Mouse (Mus musculus) midbrain, embryonic 16.5 days (tissue): ENCODE measurements around the gene Rab13. TPM values are rescaled to one million over a fixed set of nuclear protein-coding genes. Genes with fewer than 3 reads are reported as not detected.
A peak's percentile ranks its signal among the peaks of the same experiment; 100 is the strongest.

Experiments
- ATAC-seq: fragments of 200-750 bp; cut with Nextera tagmentation; 2 replicates; pipeline ENCODE4 v1.8.0; 2017; ENCODE audit warnings: moderate TSS enrichment
- H3K27ac ChIP-seq: fragments of 300-500 bp; sonication (generic); 2 replicates; pipeline ENCODE4 v1.5.1; 2014; ENCODE audit warnings: mild to moderate bottlenecking, low read length, mixed read lengths
- H3K27me3 ChIP-seq: fragments of 300-500 bp; sonication (generic); 2 replicates; pipeline ENCODE4 v1.6.1; 2014; ENCODE audit warnings: low read depth, low read length, mixed read lengths; ENCODE audit not compliant: control insufficient read depth, insufficient read depth
- H3K36me3 ChIP-seq: fragments of 300-500 bp; sonication (generic); 2 replicates; pipeline ENCODE4 v1.6.1; 2014; ENCODE audit warnings: mild to moderate bottlenecking, low read length, moderate library complexity, mixed read lengths; ENCODE audit not compliant: control insufficient read depth, insufficient read depth
- H3K4me1 ChIP-seq: fragments of 300-500 bp; sonication (generic); 2 replicates; pipeline ENCODE4 v1.6.1; 2014; ENCODE audit warnings: mild to moderate bottlenecking, low read length, mixed read lengths; ENCODE audit not compliant: control insufficient read depth, insufficient read depth
- H3K4me2 ChIP-seq: fragments of 300-500 bp; sonication (generic); 2 replicates; pipeline ENCODE4 v1.6.1; 2014; ENCODE audit warnings: mild to moderate bottlenecking, low read length, mixed read lengths
- H3K4me3 ChIP-seq: fragments of 300-500 bp; sonication (generic); 2 replicates; pipeline ENCODE4 v1.5.1; 2014; ENCODE audit warnings: low read depth, mild to moderate bottlenecking, low read length, moderate library complexity, mixed read lengths
- H3K9ac ChIP-seq: fragments of 300-500 bp; sonication (generic); 2 replicates; pipeline ENCODE4 v1.6.1; 2014; ENCODE audit warnings: low read depth, low read length, mixed read lengths
- H3K9me3 ChIP-seq: fragments of 300-500 bp; sonication (generic); replicated peaks from 2 replicates; pipeline ENCODE4 v1.6.1; 2014; ENCODE audit warnings: mild to moderate bottlenecking, low read length, mixed read lengths; ENCODE audit not compliant: control insufficient read depth, poor library complexity, severe bottlenecking
- WGBS: fragments of 180-500 bp; shearing (Covaris S2); extraction: QIAGEN DNeasy Blood & Tissue Kit; methylation state at CpG from one replicate; pipeline ENCODE4 v1.1.7; 2014; 5-methylcytosine and 5-hydroxymethylcytosine counted together
- polyA plus RNA-seq: library from polyadenylated mRNA; unstranded; fragments of >200 nt; fragmentation: Nextera tagmentation; extraction: Ambion mirVana; gene quantifications from 2 replicates; pipeline ENCODE4 v1.2.1, GENCODE M21; 2015

Gene Rab13
- polyA plus RNA-seq, 1 experiment from 2014 or later: 19.6 TPM

GRCm38 (mm10) chr3:90263121-90263771 is 49.8 kb downstream of the Rab13 start:
- Histone ChIP-seq H3K36me3 (peaks cover 48% of the 10 kb centered on the region), H3K4me2 (no peak overlapping the region), H3K27me3 (no peaks in the 10 kb centered on the region), H3K27ac (no peak overlapping the region), H3K4me3 (no peak overlapping the region), H3K4me1 (peaks cover 10% of the 10 kb centered on the region), H3K9ac (no peak overlapping the region), H3K9me3 (no peaks in the 10 kb centered on the region)
- ATAC-seq: no peak
- WGBS: 88% methylated on average over 5 of the region's 5 CpGs

GRCm38 (mm10) chr3:90264687-90265033 is 51.2 kb downstream of the Rab13 start:
- H3K4me3 ChIP-seq: peak overlapping the region; percentile 88
- no peaks in the 10 kb centered on the region for H3K27me3 ChIP-seq
- no peak for ATAC-seq
- H3K9ac ChIP-seq: no peak overlapping the region
- WGBS: 38% methylated on average over 10 of the region's 10 CpGs
- peak overlapping the region; percentile 80; the same call in 1 of the 2 replicates for H3K4me2 ChIP-seq
- peak overlapping the region; percentile 96; the same call in 1 of the 2 replicates for H3K27ac ChIP-seq
- H3K36me3 ChIP-seq: peaks cover 37% of the 10 kb centered on the region
- peaks cover 10% of the 10 kb centered on the region for H3K4me1 ChIP-seq
- H3K9me3 ChIP-seq: no peaks in the 10 kb centered on the region

- H3K4me2 ChIP-seq: peak within 1 kb of the TSS; percentile 80
- ATAC-seq: peak; percentile 88
- no peaks in the 10 kb centered on the region for H3K9me3 ChIP-seq
- no peaks in the 10 kb centered on the region for H3K27me3 ChIP-seq
- H3K4me1 ChIP-seq: peaks cover 10% of the 10 kb centered on the region
- WGBS: 0% methylated on average over 49 of the region's 87 CpGs
- H3K36me3 ChIP-seq: peaks cover 30% of the 10 kb centered on the region
- H3K4me3 ChIP-seq: peak within 1 kb of the TSS; percentile 88
- H3K9ac ChIP-seq: peak within 1 kb of the TSS; percentile 89
- peak within 1 kb of the TSS; percentile 96 for H3K27ac ChIP-seq
These were observed 51.8 kb downstream of the Rab13 start, which contains the start of gene Dennd4b for GRCm38 (mm10) chr3:90265034-90265931. Gene Dennd4b, plus strand, starts transcription at chr3:90265185.

- peak; percentile 52; the same call in 1 of the 2 replicates for ATAC-seq
- H3K9me3 ChIP-seq: no peaks in the 10 kb centered on the region
- H3K9ac ChIP-seq: peak overlapping the region; percentile 89
- H3K4me3 ChIP-seq: peak overlapping the region; percentile 88
- H3K27ac ChIP-seq: peak overlapping the region; percentile 96
- peak overlapping the region; percentile 80 for H3K4me2 ChIP-seq
- 22% methylated on average over 15 of the region's 16 CpGs for WGBS
- H3K27me3 ChIP-seq: no peaks in the 10 kb centered on the region
- H3K36me3 ChIP-seq: peaks cover 25% of the 10 kb centered on the region
- H3K4me1 ChIP-seq: peaks cover 10% of the 10 kb centered on the region
These were observed 52.6 kb downstream of the Rab13 start for GRCm38 (mm10) chr3:90265932-90266741.

DNA sequence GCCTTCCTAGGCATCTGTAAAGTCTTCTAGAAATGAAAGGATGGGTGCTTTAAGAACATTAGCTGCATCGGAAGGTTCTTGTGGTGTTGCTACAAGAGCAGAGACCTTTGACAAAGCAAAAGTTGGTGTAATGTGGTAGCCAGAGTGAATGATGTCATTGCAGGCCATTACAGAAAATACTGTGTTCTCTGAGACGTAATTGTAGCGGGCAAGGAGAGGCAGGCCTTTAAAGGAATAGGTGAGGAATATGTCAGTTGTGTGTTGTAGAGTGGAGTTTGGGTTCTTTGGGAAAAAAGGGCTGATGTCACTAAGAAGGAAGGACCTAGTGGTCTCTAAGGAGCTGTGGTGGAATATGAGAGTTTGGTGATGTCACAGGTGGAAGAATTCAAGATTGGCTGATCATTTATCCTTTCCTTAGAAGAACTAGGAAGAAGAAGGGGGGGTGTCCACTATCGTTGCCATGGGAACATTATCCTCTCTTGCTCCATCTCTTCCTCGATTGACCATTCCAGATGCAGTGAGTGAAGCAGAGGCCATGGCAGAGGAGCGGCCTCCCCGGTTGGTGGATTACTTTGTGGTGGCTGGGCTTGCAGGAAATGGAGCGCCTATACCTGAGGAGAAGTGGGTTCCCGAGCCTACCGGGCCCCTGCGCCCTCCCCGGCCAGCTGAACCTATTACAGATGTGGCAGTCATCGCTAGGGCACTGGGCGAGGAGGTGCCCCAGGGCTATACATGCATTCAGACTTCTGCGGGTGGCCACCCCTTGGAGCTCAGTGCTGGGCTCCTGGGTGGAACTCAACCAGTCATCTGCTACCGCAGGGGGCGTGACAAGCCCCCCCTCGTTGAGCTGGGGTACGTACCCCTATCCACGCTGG is 53.6 kb downstream of the Rab13 start:
- 91% methylated on average over 20 of the region's 20 CpGs for WGBS

GRCm38 (mm10) chr3:90268190-90268589 is 54.7 kb downstream of the Rab13 start:
- H3K9ac ChIP-seq: no peak overlapping the region
- peaks cover 10% of the 10 kb centered on the region for H3K4me1 ChIP-seq
- no peak overlapping the region for H3K4me2 ChIP-seq
- no peak overlapping the region for H3K4me3 ChIP-seq
- no peaks in the 10 kb centered on the region for H3K9me3 ChIP-seq
- peaks cover 13% of the 10 kb centered on the region for H3K36me3 ChIP-seq
- H3K27ac ChIP-seq: no peak overlapping the region
- WGBS: 97% methylated on average over 11 of the region's 11 CpGs
- ATAC-seq: no peak
- no peaks in the 10 kb centered on the region for H3K27me3 ChIP-seq

More for the DNA sequence above, 53.6 kb downstream of the Rab13 start:
- Histone ChIP-seq H3K9ac (no peak overlapping the region), H3K9me3 (no peaks in the 10 kb centered on the region), H3K27ac (no peak overlapping the region), H3K36me3 (peaks cover 16% of the 10 kb centered on the region), H3K4me2 (no peak overlapping the region), H3K4me1 (peaks cover 10% of the 10 kb centered on the region), H3K4me3 (no peak overlapping the region), H3K27me3 (no peaks in the 10 kb centered on the region)
- no peak for ATAC-seq

- H3K4me3 ChIP-seq: no peak overlapping the region
- WGBS: 89% methylated on average over 16 of the region's 16 CpGs
- ATAC-seq: no peak
- H3K9ac ChIP-seq: no peak overlapping the region
- H3K36me3 ChIP-seq: peaks cover 6% of the 10 kb centered on the region
- no peaks in the 10 kb centered on the region for H3K9me3 ChIP-seq
- H3K4me2 ChIP-seq: no peak overlapping the region
- peaks cover 10% of the 10 kb centered on the region for H3K4me1 ChIP-seq
- H3K27me3 ChIP-seq: no peaks in the 10 kb centered on the region
- no peak overlapping the region for H3K27ac ChIP-seq
These were observed 55.5 kb downstream of the Rab13 start for GRCm38 (mm10) chr3:90268971-90269370.

DNA sequence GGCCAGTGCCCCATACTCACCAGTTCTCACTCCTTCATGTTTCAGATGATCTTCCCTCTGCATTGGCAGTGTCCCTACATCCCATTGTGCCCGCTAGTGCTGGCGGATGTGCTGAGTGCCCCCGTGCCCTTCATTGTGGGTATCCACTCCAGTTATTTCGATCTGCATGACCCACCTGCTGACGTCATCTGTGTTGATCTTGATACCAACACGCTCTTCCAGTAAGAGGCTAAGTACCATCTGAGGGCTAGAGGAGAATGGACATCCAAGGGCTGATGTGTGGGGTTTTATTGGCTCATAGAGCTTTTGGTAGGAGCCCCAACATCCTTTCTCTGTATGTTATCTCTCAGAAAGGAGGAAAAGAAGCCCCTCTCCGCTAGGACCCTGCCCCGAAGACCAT is 57.3 kb downstream of the Rab13 start:
- Histone ChIP-seq H3K27ac (no peak overlapping the region), H3K4me1 (peaks cover 10% of the 10 kb centered on the region), H3K36me3 (peaks cover 6% of the 10 kb centered on the region), H3K4me2 (no peak overlapping the region), H3K27me3 (no peaks in the 10 kb centered on the region), H3K9me3 (no peaks in the 10 kb centered on the region), H3K9ac (no peak overlapping the region), H3K4me3 (no peak overlapping the region)
- no peak for ATAC-seq
- WGBS: 94% methylated on average over 8 of the region's 8 CpGs
